Mouse (Mus musculus): ENCODE measurements at regions not wholly inside any gene's neighbourhood (a gene's known extent, or its start where the extent isn't known, plus 50 kb on each side); places are given as distances from the start of the nearest gene placed in this dataset.

- H3K36me3 ChIP-seq (replicated peaks) = no peaks in the 10 kb centered on the region
- no peaks in the 10 kb centered on the region for H3K27me3 ChIP-seq (ENCODE audit: insufficient read depth, low read length)
- H3K4me1 ChIP-seq (ENCODE audit: insufficient read depth, low read depth, low read length) = no peaks in the 10 kb centered on the region
- no peak for ATAC-seq (ENCODE audit: extremely low read depth, insufficient number of reproducible peaks, low FRiP score, poor library complexity, severe bottlenecking)
- DNase-seq (ENCODE audit: low spot score) = no peak
- TF ChIP-seq GATA2 (IDR thresholded peaks at IDR 0.05; ENCODE audit: borderline replicate concordance, low read depth, low read length) (no peak), GATA1 (IDR thresholded peaks at IDR 0.05; ENCODE audit: borderline replicate concordance, low read length) (no peak), POLR2AphosphoS5 (IDR thresholded peaks at IDR 0.05; ENCODE audit: insufficient replicate concordance, low read depth, low read length) (no peak), TAL1 (conservative IDR thresholded peaks at IDR 0.05; ENCODE audit: low read depth, low read length) (no peak), CTCF (IDR thresholded peaks at IDR 0.05; ENCODE audit: low read depth, low read length) (no peak)
- H3K4me3 ChIP-seq (ENCODE audit: low read depth, low read length) = no peak overlapping the region
- peaks cover 66% of the 10 kb centered on the region for H3K9me3 ChIP-seq (replicated peaks)
Measured at GRCm38 (mm10) chr15:86925081-86925749, 618.9 kb upstream of the Fam19a5 start.

- peaks cover 56% of the 10 kb centered on the region for H3K9me3 ChIP-seq (replicated peaks)
- DNase-seq (ENCODE audit: low spot score) = no peak
- ATAC-seq (ENCODE audit: extremely low read depth, insufficient number of reproducible peaks, low FRiP score, poor library complexity, severe bottlenecking) = no peak
- H3K36me3 ChIP-seq (replicated peaks) = no peaks in the 10 kb centered on the region
- no peaks in the 10 kb centered on the region for H3K4me1 ChIP-seq (ENCODE audit: insufficient read depth, low read depth, low read length)
- no peak for TF ChIP-seq POLR2AphosphoS5 (IDR thresholded peaks at IDR 0.05; ENCODE audit: insufficient replicate concordance, low read depth, low read length)
- no peaks in the 10 kb centered on the region for H3K27me3 ChIP-seq (ENCODE audit: insufficient read depth, low read length)
- H3K4me3 ChIP-seq (ENCODE audit: low read depth, low read length) = no peak overlapping the region
Measured at GRCm38 (mm10) chr15:86932345-86933075, 611.6 kb upstream of the Fam19a5 start.

GRCm38 (mm10) chr15:86937364-86937763 lies 606.7 kb upstream of the Fam19a5 start:
- TF ChIP-seq TAL1 (conservative IDR thresholded peaks at IDR 0.05; ENCODE audit: low read depth, low read length) (no peak), GATA1 (IDR thresholded peaks at IDR 0.05; ENCODE audit: borderline replicate concordance, low read length) (no peak), GATA2 (IDR thresholded peaks at IDR 0.05; ENCODE audit: borderline replicate concordance, low read depth, low read length) (no peak), POLR2AphosphoS5 (IDR thresholded peaks at IDR 0.05; ENCODE audit: insufficient replicate concordance, low read depth, low read length) (no peak), CTCF (IDR thresholded peaks at IDR 0.05; ENCODE audit: low read depth, low read length) (no peak)
- Histone ChIP-seq H3K4me1 (ENCODE audit: insufficient read depth, low read depth, low read length) (no peaks in the 10 kb centered on the region), H3K9me3 (replicated peaks) (peaks cover 65% of the 10 kb centered on the region), H3K27me3 (ENCODE audit: insufficient read depth, low read length) (no peaks in the 10 kb centered on the region), H3K4me3 (ENCODE audit: low read depth, low read length) (no peak overlapping the region), H3K36me3 (replicated peaks) (no peaks in the 10 kb centered on the region)
- ATAC-seq (ENCODE audit: extremely low read depth, insufficient number of reproducible peaks, low FRiP score, poor library complexity, severe bottlenecking) (no peak), DNase-seq (ENCODE audit: low spot score) (no peak)

DNA sequence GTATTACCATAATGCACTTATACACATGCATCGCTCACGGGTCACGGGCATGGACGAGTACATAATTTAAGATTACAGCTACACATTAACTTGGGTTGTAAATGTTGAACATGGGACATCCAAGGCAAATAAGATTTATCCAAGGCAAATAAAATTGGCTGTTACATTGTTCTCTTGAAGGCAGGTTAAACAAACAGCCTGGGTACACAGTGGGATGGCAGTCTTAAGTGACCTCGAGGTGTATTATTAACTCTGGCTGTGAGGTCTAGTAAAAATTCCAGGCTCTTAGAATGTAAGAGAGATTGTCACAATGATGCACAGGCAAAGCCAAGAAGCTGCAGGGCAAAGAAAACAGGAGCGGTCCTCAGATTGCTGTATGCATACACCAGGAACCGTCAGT lies 599.6 kb upstream of the Fam19a5 start:
- H3K4me1 ChIP-seq (ENCODE audit: insufficient read depth, low read depth, low read length) = no peaks in the 10 kb centered on the region
- H3K36me3 ChIP-seq (replicated peaks) = no peaks in the 10 kb centered on the region
- DNase-seq (ENCODE audit: low spot score) (no peak), ATAC-seq (ENCODE audit: extremely low read depth, insufficient number of reproducible peaks, low FRiP score, poor library complexity, severe bottlenecking) (no peak)
- H3K4me3 ChIP-seq (ENCODE audit: low read depth, low read length) = no peak overlapping the region
- no peaks in the 10 kb centered on the region for H3K27me3 ChIP-seq (ENCODE audit: insufficient read depth, low read length)
- H3K9me3 ChIP-seq (replicated peaks) = peaks cover 75% of the 10 kb centered on the region
- TF ChIP-seq TAL1 (conservative IDR thresholded peaks at IDR 0.05; ENCODE audit: low read depth, low read length) (no peak), POLR2AphosphoS5 (IDR thresholded peaks at IDR 0.05; ENCODE audit: insufficient replicate concordance, low read depth, low read length) (no peak), CTCF (IDR thresholded peaks at IDR 0.05; ENCODE audit: low read depth, low read length) (no peak), GATA1 (IDR thresholded peaks at IDR 0.05; ENCODE audit: borderline replicate concordance, low read length) (no peak), GATA2 (IDR thresholded peaks at IDR 0.05; ENCODE audit: borderline replicate concordance, low read depth, low read length) (no peak)

- Histone ChIP-seq H3K4me3 (ENCODE audit: low read depth, low read length) (no peak overlapping the region), H3K27me3 (ENCODE audit: insufficient read depth, low read length) (no peaks in the 10 kb centered on the region), H3K36me3 (replicated peaks) (no peaks in the 10 kb centered on the region), H3K4me1 (ENCODE audit: insufficient read depth, low read depth, low read length) (no peaks in the 10 kb centered on the region), H3K9me3 (replicated peaks) (peaks cover 65% of the 10 kb centered on the region)
- ATAC-seq (ENCODE audit: extremely low read depth, insufficient number of reproducible peaks, low FRiP score, poor library complexity, severe bottlenecking) (no peak), DNase-seq (ENCODE audit: low spot score) (no peak)
- no peak for TF ChIP-seq GATA1 (IDR thresholded peaks at IDR 0.05; ENCODE audit: borderline replicate concordance, low read length)
- TF ChIP-seq CTCF (IDR thresholded peaks at IDR 0.05; ENCODE audit: low read depth, low read length) = no peak
- no peak for TF ChIP-seq TAL1 (conservative IDR thresholded peaks at IDR 0.05; ENCODE audit: low read depth, low read length)
- TF ChIP-seq POLR2AphosphoS5 (IDR thresholded peaks at IDR 0.05; ENCODE audit: insufficient replicate concordance, low read depth, low read length) = no peak
- no peak for TF ChIP-seq GATA2 (IDR thresholded peaks at IDR 0.05; ENCODE audit: borderline replicate concordance, low read depth, low read length)
Measured at GRCm38 (mm10) chr15:86952593-86952992, 591.5 kb upstream of the Fam19a5 start.

- Histone ChIP-seq H3K4me1 (ENCODE audit: insufficient read depth, low read depth, low read length) (no peaks in the 10 kb centered on the region), H3K9me3 (replicated peaks) (peaks cover 71% of the 10 kb centered on the region), H3K36me3 (replicated peaks) (no peaks in the 10 kb centered on the region), H3K4me3 (ENCODE audit: low read depth, low read length) (no peak overlapping the region), H3K27me3 (ENCODE audit: insufficient read depth, low read length) (no peaks in the 10 kb centered on the region)
- no peak for DNase-seq (ENCODE audit: low spot score)
- TF ChIP-seq GATA2 (IDR thresholded peaks at IDR 0.05; ENCODE audit: borderline replicate concordance, low read depth, low read length) (no peak), TAL1 (conservative IDR thresholded peaks at IDR 0.05; ENCODE audit: low read depth, low read length) (no peak), POLR2AphosphoS5 (IDR thresholded peaks at IDR 0.05; ENCODE audit: insufficient replicate concordance, low read depth, low read length) (no peak), GATA1 (IDR thresholded peaks at IDR 0.05; ENCODE audit: borderline replicate concordance, low read length) (no peak), CTCF (IDR thresholded peaks at IDR 0.05; ENCODE audit: low read depth, low read length) (no peak)
- no peak for ATAC-seq (ENCODE audit: extremely low read depth, insufficient number of reproducible peaks, low FRiP score, poor library complexity, severe bottlenecking)
Measured at GRCm38 (mm10) chr15:86957872-86958271, 586.2 kb upstream of the Fam19a5 start.
